Mouse (Mus musculus): ENCODE measurements around the gene Zfp512b. TPM values are rescaled to one million over a fixed set of nuclear protein-coding genes. Genes with fewer than 3 reads are reported as not detected.

The Zfp512b gene
- polyA plus RNA-seq (2016; fragmentation: Nextera tagmentation; extraction: Ambion mirVana), result 36.0 and 37.0 TPM in 2 replicates

- WGBS, result 1% methylated on average over 81 of the region's 97 CpGs
- Histone ChIP-seq H3K27me3 (ENCODE audit: insufficient read depth, poor library complexity, severe bottlenecking) (no peaks in the 10 kb centered on the region), H3K36me3 (peaks cover 34% of the 10 kb centered on the region), H3K4me3 (peak within 1 kb of the TSS; percentile 96), H3K4me1 (peaks cover 27% of the 10 kb centered on the region), H3K9me3 (no peaks in the 10 kb centered on the region), H3K27ac (peak within 1 kb of the TSS; percentile 96)
- peak; percentile 86 for DNase-seq (ENCODE audit: low spot score)
Measured at GRCm38 (mm10) chr2:181592231-181593041, at the start of gene Zfp512b. Gene Zfp512b (minus strand): TSS chr2:181592803.

GRCm38 (mm10) chr2:181635865-181636264 is 43.3 kb upstream of the Zfp512b start:
- Histone ChIP-seq H3K36me3 (peaks cover 86% of the 10 kb centered on the region), H3K4me1 (no peaks in the 10 kb centered on the region), H3K27ac (no peak overlapping the region), H3K27me3 (ENCODE audit: insufficient read depth, poor library complexity, severe bottlenecking) (no peaks in the 10 kb centered on the region), H3K9me3 (no peaks in the 10 kb centered on the region), H3K4me3 (no peak overlapping the region)
- WGBS, result 93% methylated on average over 3 of the region's 3 CpGs
- DNase-seq (ENCODE audit: low spot score), result peak; percentile 42

- H3K36me3 ChIP-seq, result peaks cover 72% of the 10 kb centered on the region
- H3K27me3 ChIP-seq (ENCODE audit: insufficient read depth, poor library complexity, severe bottlenecking), result no peaks in the 10 kb centered on the region
- no peak overlapping the region for H3K4me3 ChIP-seq
- H3K9me3 ChIP-seq, result no peaks in the 10 kb centered on the region
- no peaks in the 10 kb centered on the region for H3K4me1 ChIP-seq
- no peak for DNase-seq (ENCODE audit: low spot score)
- WGBS, result 96% methylated on average over 6 of the region's 6 CpGs
- H3K27ac ChIP-seq, result no peak overlapping the region
Measured at GRCm38 (mm10) chr2:181632624-181633023, 40.0 kb upstream of the Zfp512b start.

GRCm38 (mm10) chr2:181628471-181628870 is 35.9 kb upstream of the Zfp512b start:
- Histone ChIP-seq H3K27ac (no peak overlapping the region), H3K4me1 (no peaks in the 10 kb centered on the region), H3K36me3 (peaks cover 55% of the 10 kb centered on the region), H3K4me3 (no peak overlapping the region), H3K9me3 (no peaks in the 10 kb centered on the region), H3K27me3 (ENCODE audit: insufficient read depth, poor library complexity, severe bottlenecking) (no peaks in the 10 kb centered on the region)
- no peak for DNase-seq (ENCODE audit: low spot score)

GRCm38 (mm10) chr2:181623401-181623800 is 30.8 kb upstream of the Zfp512b start:
- Histone ChIP-seq H3K27me3 (ENCODE audit: insufficient read depth, poor library complexity, severe bottlenecking) (no peaks in the 10 kb centered on the region), H3K9me3 (no peaks in the 10 kb centered on the region), H3K36me3 (peaks cover 69% of the 10 kb centered on the region), H3K27ac (no peak overlapping the region), H3K4me1 (no peaks in the 10 kb centered on the region), H3K4me3 (no peak overlapping the region)
- no peak for DNase-seq (ENCODE audit: low spot score)

GRCm38 (mm10) chr2:181618761-181619495 is 26.3 kb upstream of the Zfp512b start:
- no peaks in the 10 kb centered on the region for H3K27me3 ChIP-seq (ENCODE audit: insufficient read depth, poor library complexity, severe bottlenecking)
- no peak overlapping the region for H3K4me3 ChIP-seq
- WGBS, result 88% methylated on average over 5 of the region's 5 CpGs
- H3K27ac ChIP-seq, result no peak overlapping the region
- no peaks in the 10 kb centered on the region for H3K4me1 ChIP-seq
- H3K36me3 ChIP-seq, result peaks cover 64% of the 10 kb centered on the region
- DNase-seq (ENCODE audit: low spot score), result no peak
- H3K9me3 ChIP-seq, result no peaks in the 10 kb centered on the region

GRCm38 (mm10) chr2:181602367-181602766 is 9.8 kb upstream of the Zfp512b start:
- Histone ChIP-seq H3K4me1 (peaks cover 30% of the 10 kb centered on the region), H3K27me3 (ENCODE audit: insufficient read depth, poor library complexity, severe bottlenecking) (no peaks in the 10 kb centered on the region), H3K9me3 (no peaks in the 10 kb centered on the region), H3K4me3 (peak overlapping the region; percentile 81), H3K27ac (no peak overlapping the region), H3K36me3 (peaks cover 2% of the 10 kb centered on the region; the same call in 1 of the 2 replicates)
- no peak for DNase-seq (ENCODE audit: low spot score)
- WGBS, result 71% methylated on average over 4 of the region's 4 CpGs

GRCm38 (mm10) chr2:181601751-181602145 is 9.1 kb upstream of the Zfp512b start:
- Histone ChIP-seq H3K27ac (peak overlapping the region; percentile 87), H3K9me3 (no peaks in the 10 kb centered on the region), H3K36me3 (0 out of 2 replicates have a peak, but pooled peaks cover 2% of the 10 kb centered on the region), H3K4me1 (peaks cover 30% of the 10 kb centered on the region), H3K4me3 (peak overlapping the region; percentile 81), H3K27me3 (ENCODE audit: insufficient read depth, poor library complexity, severe bottlenecking) (no peaks in the 10 kb centered on the region)
- DNase-seq (ENCODE audit: low spot score), result no peak
- 29% methylated on average over 10 of the region's 10 CpGs for WGBS

- peak; percentile 98 for DNase-seq (ENCODE audit: low spot score)
- Histone ChIP-seq H3K9me3 (no peaks in the 10 kb centered on the region), H3K27me3 (ENCODE audit: insufficient read depth, poor library complexity, severe bottlenecking) (no peaks in the 10 kb centered on the region), H3K36me3 (0 out of 2 replicates have a peak, but pooled peaks cover 2% of the 10 kb centered on the region), H3K4me1 (peaks cover 30% of the 10 kb centered on the region), H3K4me3 (peak overlapping the region; percentile 81), H3K27ac (peak overlapping the region; percentile 87)
- WGBS, result 2% methylated on average over 57 of the region's 57 CpGs
Measured at GRCm38 (mm10) chr2:181600828-181601750, 8.5 kb upstream of the Zfp512b start.

GRCm38 (mm10) chr2:181600226-181600758 is 7.7 kb upstream of the Zfp512b start:
- 71% methylated on average over 6 of the region's 6 CpGs for WGBS
- Histone ChIP-seq H3K27me3 (ENCODE audit: insufficient read depth, poor library complexity, severe bottlenecking) (no peaks in the 10 kb centered on the region), H3K4me3 (peak overlapping the region; percentile 81), H3K36me3 (0 out of 2 replicates have a peak, but pooled peaks cover 2% of the 10 kb centered on the region), H3K27ac (peak overlapping the region; percentile 87), H3K4me1 (peaks cover 30% of the 10 kb centered on the region), H3K9me3 (no peaks in the 10 kb centered on the region)
- no peak for DNase-seq (ENCODE audit: low spot score)

- H3K27me3 ChIP-seq (ENCODE audit: insufficient read depth, poor library complexity, severe bottlenecking), result no peaks in the 10 kb centered on the region
- H3K9me3 ChIP-seq, result no peaks in the 10 kb centered on the region
- no peaks in the 10 kb centered on the region for H3K36me3 ChIP-seq
- peaks cover 30% of the 10 kb centered on the region for H3K4me1 ChIP-seq
- H3K27ac ChIP-seq, result peak within 1 kb of the TSS; percentile 85
- WGBS, result 3% methylated on average over 71 of the region's 71 CpGs
- DNase-seq (ENCODE audit: low spot score), result peak; percentile 89
- peak within 1 kb of the TSS; percentile 76 for H3K4me3 ChIP-seq
Measured at GRCm38 (mm10) chr2:181598454-181599351, 6.1 kb upstream of the Zfp512b start, which contains the start of gene Samd10. Gene Samd10 (minus strand): TSS chr2:181599212.
